Mouse (Mus musculus) monocyte, adult 2 months (primary cell): ENCODE data around the gene Lmod1.

Source experiments
- DNase-seq, 2 experiments: peaks; one replicate each; pipeline ENCODE4 v3.0.0; 2022; ENCODE audit warnings: low spot score in 2 of 2, low read depth in 1 of 2

Gene Lmod1

DNA sequence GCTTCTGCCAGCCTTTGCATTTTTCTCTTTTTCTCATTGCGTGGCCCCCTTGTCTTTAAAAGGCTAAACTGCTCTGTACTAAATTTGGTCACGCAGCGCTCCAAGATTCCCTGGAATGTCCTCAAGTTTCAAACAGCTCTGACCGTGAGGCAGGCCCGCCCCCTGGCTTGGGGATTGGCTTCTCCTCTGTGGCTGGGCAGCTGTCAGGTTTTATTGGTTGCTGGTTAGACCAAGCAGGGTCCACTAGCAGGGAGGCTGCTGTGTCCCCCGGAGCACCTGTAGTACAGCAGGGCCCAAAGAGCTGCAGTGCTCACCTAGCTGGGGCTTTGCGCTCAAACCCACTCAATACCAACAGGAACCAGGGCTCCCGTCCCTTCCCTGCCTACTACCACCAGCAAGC, at the start of gene Lmod1:
Lmod1 (plus strand) TSS at position 237 of the 400 bp plus-strand sequence.
- DNase-seq: no peak

DNA sequence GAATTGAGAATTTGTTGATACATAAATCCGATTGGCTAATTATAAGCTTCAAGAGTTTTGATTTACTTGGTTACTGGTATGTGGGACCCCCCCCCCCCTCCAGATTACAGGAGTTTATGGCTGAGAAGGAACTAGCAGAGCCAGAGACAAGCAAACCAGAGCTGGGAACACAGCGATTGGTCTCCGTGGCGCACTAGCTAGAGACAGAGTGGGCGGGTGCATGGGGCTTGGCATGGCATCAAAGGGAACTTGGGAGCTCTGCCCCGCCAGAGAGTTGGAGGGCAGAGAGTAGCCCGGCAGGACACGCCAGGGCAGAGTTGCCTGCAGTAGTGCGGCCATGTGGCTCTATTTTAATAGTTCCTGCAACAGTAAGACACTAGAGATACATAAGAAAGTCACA, 44.0 kb upstream of the Lmod1 start:
- DNase-seq: no peak

DNA sequence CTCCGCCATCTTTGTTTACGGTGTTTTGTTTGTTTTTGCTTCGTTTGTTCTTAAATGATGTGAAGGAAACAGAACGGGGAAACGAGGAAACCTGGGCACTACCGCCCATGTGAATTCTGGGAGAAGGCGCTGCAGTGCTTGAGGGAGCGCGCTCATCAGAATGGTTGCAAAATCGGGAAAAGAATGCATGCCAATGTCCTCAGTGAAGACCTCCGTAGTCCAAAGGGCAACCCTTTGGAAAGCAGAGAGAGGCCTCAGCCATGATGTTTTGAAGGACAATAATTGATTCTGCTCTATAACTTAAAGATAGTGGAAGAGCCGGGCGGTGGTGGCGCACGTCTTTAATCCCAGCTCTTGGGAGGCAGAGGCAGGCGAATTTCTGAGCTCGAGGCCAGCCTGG, 42.8 kb upstream of the Lmod1 start:
- no peak for DNase-seq

DNA sequence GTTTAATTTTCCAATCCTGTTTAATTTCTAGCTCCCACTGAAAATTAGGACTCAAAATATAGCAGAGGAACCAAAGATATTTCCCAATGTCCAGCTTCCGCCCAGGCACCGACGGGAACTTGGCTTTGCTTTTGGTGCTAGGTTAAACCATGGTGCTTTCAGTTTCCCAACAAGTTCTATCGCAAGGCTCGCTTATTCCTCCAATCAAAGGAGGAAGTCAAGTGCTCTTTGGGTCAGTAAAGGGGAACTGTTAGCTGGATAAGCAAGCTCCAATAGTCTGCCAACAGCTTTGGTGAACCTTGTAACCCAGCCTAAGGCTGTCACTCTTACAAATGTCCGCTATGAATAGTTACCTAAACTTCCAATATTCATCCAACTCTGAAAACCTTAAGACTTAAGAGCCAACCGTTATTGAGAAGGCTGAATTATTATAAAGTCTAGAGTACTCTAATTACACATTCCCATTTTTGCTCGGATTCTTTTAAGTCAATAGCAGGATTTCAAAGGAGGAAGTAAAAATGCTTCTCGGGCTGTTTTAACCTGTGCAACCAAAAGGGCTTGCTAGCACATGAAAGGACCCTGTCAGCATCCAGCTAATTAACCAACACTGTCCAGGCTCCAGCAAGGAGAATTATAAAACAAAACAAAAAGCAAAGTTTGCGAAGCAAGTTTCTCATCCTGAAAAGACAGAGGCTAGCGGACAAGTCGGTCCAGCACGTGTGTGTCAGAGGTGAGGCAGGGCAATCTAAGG, 41.9 kb upstream of the Lmod1 start:
- DNase-seq: peak; percentile 59 to 62

DNA sequence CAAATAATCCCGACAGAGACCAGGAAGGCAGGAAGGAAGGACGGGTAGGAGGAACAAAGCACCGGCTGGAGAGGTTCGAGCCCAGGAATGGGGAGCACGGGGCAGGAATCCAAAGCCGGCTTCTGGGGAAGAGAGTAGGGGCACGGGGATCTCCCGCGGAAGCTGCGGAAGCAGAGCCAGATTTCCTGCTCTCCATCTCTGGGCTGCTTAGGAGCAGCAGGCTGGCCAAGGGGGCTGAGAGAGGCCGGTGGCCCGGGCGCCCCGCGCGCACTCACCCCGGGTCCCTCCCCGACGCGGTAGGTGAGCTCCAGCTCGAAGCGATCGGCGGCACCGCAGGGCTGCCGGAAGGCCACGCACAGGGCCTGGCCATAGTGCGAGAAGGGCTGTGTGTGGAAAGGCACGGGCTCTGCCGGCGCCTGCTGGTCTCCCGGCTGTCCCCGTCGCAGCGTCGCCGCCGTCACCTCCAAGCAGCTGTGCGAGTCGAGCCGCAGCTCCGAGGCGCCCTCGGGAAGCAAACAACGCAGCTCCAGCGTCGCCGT, 41.3 kb upstream of the Lmod1 start:
- DNase-seq: no peak

DNA sequence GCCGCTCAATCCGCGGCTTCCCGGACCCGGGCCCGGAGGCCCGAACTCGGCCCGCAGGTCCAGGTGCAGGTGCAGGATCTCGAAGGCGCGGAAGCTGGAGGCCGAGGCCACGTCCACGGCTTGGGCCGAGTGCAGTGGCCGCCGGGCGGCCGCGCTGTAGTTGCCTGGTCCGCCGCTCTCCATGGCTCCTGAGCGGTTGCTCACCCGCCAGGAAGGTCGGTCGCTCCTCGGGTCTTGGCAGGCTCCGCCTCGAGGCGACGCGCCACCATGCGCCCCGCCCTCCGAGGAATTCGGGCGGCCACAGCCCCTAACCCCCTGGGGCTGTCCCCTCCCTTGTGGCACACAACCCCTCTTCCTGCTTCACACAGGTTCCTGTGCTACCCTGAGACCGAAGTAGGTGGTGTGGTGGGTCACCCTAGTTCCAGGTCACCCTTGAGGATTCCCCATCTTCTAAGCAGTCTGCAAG, 40.7 kb upstream of the Lmod1 start, which contains the start of gene Rnpep:
Rnpep (minus strand) TSS at position 259 of the 466 bp plus-strand sequence.
- peak in 1 of 2 experiments; percentile 26 for DNase-seq

DNA sequence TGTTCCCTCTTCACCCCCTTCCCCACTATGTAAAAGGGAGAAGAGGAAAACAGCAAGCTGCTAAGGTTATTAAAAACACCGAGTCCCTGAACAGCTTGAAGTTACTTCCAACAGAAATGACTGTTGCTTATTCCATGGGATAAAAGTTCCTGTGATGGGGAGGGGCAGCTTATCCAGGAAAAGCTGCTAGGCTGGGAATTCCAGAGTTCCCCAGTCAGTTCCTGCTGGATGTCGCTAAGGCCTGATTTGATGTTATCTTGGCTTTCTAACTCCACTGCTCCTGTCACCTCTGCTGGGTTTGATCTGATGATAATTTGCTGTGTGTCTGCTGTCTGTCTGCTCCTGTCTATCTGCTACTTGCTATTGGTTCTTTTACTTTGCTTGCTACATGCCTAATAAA, 38.3 kb upstream of the Lmod1 start:
- DNase-seq: no peak

DNA sequence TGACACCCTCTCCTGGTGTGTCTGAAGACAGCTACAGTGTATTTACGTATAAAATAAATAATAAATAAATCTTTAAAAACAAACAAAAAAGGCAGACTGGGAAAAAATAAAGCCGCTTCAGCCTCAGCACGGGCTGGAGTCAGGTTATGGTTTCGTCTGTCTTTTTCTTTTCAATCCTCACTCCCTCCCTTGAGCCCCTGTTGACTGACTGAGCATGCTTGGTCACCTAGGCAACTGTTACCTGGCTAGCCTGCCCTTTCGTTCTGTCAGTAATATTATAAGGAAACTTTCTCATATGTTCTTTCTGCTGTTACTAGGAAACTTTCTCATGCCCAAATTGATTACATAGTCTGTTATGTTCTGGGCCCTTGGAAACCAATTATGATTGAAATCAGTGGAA, 33.7 kb upstream of the Lmod1 start:
- no peak for DNase-seq

DNA sequence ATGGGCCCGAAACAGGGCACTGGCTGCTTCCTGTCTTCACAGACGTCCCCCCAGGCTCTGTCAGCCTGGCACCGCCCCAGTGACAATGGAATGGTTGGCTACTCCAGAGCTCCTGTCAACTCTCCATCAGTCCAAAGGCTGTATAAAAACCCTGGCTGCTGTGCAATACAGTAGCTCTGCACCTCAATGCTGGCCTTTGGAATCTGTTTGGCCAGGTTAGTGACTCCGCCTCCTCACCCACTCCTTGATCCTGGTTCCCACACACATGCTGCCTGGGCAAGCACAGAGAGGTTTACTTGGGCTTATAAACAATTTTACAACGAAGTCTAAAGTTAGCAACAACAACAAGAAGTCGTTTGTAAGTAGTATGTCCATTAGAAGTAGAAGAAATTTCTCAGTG, 13.3 kb upstream of the Lmod1 start:
- no peak for DNase-seq

DNA sequence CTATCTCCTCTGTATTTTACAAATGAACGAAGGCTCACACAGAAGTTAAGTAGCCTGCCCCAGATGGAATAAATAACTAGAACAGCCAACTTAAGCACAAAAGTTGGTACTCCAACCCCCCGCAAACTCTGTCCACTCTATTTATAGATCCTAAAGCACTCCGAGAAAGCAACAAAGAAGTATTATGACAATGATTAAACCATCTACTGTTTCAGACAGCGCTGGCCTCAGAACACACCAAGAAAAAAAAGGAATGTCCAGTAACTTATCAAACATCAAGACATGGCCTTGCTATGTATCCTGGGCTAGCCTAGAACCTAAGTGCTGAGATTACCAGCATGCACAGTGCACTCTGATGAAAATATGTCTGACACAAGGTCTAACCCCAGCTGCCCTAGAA, 12.4 kb upstream of the Lmod1 start:
- DNase-seq: no peak

DNA sequence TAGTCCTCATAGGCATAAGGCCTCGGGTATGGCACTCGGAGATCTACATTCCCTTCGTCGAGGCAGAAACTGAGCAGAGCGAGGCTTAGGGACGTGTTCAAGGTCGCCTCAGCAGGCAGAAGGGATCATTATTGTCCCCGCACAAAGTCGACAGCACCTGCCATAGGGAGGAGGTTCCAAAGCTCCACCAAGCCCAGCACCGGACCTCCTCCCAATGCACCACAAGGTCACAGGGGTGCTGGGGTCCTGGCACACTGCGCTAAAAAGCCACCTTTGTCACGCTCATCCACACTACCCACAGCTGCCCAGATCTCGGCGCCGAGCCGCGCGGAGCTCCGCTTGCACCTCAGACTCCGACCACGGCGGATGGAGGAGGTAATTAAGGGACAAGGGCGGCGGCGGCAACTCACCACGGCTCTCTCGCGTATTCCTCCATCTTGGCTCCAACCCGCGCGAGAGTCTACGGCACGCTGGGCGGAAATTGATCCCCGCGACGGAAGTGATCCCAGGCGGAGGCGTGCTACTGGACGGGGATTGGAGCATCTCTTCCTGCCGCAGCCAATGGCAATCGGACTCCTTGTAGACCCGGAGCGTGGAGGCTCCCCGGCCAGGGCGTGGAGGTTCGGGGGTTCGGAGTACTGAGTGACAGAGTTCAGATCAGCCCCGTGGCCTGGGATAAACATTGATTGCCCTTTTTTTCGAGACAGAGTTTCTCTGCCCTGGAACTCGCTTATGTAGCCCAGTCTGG, 11.1 kb upstream of the Lmod1 start, which contains the start of gene Timm17a:
Timm17a (minus strand) TSS at position 495 of the 748 bp plus-strand sequence.
- peak; percentile 74 to 83 for DNase-seq

DNA sequence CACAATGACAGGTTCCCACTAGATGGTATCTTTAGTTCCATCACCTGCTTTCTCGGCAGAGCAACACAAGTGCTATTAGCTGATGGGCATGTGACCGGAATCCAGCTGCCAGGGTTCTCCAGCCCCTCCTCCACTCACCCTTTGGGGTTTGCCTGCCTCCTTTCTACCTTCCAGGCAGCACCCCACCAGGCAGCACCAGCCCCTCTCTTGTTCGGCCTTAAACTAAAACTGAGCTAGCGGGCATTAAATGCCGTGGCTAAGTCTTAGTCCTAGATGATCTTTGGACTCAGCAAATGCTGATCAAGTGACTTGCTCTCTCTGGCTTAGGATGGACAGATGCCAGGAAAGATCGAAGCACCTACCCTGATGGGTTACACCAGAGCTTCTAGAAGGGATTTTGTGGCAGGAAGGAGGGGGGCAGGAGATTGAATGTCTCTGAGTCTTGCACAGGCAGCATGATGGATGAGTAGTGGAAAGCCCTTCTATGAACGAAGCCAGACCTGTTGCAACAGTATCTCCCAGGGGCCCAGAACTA, 1.2 kb upstream of the Lmod1 start:
- DNase-seq: no peak

DNA sequence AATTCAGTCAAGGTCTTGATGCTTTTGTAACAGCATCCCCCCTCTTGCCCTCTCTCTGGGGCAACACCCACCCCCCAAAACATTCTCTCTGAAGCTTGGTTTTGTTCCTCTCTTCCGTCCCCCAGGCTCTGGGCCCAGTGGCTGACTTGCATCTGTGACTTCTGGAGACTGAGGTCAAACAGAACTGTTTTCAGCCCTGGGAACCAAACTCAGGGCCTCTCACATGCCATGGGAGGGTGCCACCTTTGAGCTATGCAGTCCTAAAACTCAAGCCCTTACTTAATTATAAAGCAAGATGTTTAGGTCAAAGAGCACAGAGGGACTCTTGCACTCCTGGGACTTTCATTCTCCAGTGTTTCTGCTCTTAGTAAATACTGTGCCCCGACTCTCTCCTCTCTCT, 1.3 kb downstream of the Lmod1 start:
- DNase-seq: no peak

DNA sequence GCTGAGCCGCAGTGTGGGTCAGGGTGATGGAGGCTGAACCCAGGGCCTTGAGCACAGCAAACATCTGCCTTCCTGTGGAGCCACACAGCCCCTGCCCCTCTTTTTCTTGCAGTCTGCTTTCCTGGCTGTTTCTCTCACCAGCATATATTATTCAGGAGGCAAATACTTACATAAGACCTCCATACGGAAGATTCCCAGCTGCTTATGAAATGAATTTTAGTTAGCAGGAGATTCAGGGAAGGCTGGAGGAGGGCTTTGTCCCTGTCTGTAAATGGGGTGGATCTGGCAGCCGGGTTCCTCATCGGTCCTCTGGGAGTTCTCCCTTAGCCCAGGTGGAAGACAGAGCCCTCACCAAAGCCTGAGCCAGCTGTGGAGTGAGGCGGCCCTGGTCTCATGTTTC, 3.8 kb downstream of the Lmod1 start:
- no peak for DNase-seq

DNA sequence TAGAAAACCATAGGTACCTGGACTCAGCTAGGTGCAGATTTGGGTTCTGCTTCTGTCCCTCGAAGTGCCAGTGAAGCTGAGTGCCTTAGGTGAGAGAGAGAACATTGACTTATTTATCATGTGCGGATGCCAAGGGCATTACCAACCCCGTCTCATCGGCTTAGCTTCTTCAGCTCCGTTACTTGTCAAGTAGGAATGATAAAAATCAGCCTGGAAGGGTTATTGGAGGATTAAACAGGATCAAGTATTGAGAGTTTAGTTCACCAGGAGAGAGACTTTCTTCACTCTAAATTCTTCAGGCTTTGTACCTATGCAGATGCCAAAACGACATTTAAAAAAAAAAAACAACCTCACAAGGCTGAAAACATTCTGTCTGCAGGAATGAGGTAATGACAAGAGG, 6.0 kb downstream of the Lmod1 start:
- DNase-seq: no peak

DNA sequence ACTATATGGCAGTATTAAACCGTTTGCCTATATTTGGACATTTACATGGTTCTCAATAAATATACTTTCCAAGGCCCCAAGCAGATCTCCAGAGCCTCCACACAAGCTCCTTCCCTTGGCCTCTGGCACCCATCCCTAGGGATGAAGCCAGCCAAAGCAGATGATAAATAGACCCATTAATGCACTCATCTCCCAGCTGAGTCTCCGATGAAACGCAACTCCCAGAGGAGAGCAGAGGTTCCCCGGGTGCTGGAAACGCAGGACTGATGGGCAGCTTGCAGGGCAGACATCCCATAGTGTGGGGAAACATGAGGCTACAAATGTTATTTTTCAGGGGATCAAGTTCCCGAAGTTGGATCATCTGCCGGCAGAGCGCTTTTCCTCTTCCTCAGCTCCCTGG, 17.3 kb downstream of the Lmod1 start:
- no peak for DNase-seq

DNA sequence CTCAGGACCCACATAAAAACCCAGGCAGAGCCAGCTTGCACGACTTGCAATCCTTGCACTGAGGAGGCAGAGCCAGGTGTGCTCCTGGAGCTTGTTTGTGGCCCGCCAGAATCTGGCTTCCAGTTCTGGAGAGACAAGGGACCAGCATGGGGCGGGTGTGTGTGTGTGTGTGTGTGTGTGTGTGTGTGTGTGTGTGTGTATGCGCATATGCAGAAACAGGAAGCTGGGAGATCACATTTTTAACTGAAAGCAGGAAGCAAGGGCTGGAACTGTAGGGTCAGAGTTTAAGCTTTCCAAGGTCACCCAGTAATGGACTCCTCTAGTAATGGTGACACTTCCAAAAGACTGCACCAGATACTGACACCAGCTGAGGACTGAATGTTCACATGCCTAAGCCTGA, 19.4 kb downstream of the Lmod1 start:
- no peak for DNase-seq

DNA sequence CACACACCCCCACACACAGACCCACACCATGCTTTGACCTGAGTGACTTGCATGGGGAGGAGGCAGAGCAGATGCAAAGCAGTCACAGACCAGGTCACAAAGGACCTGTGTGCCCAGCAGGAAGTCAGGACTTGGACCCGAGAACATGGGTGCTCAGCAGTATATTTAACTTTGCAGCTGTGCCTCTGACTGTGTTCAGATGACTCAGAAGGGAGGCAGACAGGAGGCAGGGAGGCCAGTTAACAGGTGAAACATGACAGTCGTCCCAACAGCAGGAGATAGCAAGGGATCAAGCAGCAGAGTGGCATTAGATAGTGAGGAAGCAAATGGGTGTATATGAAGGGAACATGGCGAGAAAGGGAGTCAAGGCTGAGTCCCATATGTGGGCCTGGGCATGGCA, 22.3 kb downstream of the Lmod1 start:
- no peak for DNase-seq

DNA sequence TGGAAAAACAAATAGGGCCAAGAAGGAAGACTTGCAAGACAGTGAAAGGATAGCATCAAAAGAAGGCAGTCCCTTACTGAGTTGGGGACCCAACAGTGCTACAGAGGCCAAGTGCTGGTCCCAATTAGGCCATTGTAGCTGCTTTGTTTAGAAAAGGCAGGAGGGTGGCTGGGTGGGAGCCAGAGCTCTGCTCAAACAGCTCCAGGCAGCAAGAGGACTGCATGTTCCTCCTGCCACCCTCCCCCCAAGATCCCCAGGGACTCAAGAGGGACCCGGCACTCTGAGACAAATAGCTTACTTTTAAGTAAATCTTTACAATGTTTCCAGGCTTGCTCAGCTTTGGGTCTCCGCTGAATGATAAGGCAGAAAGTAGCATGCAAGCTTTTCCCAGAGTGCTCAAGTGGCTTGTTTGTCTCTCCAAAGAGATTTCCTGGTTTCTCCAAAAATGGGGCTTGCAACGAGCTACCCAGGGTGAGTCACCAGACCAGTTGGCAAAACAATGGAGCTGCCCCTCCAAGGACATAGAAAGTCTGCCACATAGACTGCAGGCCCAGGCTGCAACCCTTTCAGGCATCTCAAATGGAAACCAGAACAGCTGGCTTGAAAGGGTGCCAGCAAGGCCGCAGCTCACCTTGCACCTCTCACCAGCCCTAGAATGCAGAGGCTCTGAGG, 23.0 kb downstream of the Lmod1 start:
- DNase-seq: no peak

DNA sequence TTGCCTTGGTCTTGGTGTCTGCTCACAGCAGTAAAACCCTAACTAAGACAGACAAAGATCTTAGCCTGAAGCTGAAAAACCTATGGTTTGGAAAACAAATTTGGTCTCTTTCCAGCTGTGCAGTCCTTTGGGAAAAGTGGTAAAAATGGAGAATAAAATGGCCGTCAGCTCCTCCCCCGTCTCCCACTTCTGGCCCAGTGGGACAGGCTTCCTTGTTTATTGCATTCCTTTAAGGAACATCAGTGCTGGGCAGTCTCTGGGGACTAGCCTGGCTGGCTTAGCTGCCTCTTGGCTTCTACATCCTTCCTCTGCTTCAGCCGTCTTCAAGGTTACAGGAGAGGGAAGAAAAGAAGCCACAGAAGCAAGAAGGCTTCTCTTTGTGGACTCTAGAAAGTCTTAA, 27.3 kb downstream of the Lmod1 start:
- DNase-seq: no peak

DNA sequence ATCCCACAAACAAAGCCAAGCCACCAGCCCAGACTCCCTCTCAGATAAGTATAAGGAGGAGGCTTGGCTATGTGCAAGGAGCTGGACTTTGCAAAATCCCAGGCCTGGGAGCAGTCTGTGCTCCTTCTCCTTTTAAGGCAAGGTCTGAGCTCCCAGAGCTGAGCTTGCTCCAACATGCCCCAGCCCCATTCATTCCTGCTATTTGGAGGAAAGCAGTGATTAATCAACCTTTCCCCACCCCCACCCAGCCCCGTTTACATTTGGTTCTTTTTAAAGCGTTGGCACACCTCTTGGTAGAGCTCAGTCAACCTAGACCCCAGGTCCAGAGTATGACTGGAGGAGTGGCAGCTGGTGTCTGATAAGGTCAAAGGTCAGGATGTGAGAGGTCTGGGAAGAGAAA, 34.5 kb downstream of the Lmod1 start:
- DNase-seq: no peak
